Mouse (Mus musculus) cortical plate, adult 2 months (tissue): ENCODE measurements at regions not wholly inside any gene's neighbourhood (a gene's known extent, or its start where the extent isn't known, plus 50 kb on each side); places are given as distances from the start of the nearest gene placed in this dataset.

Experiments used
- H3K27ac ChIP-seq: fragments of 200-500 bp; 2 replicates; pipeline ENCODE4 v1.5.1; 2012; ENCODE audit warnings: low read length, control low read depth, inconsistent platforms; ENCODE audit not compliant: insufficient read depth
- H3K4me1 ChIP-seq: fragments of 200-500 bp; 2 replicates; pipeline ENCODE4 v1.6.1; 2011; ENCODE audit warnings: low read length; ENCODE audit not compliant: control insufficient read depth, insufficient read depth
- H3K4me3 ChIP-seq: fragments of 200-500 bp; 2 replicates; pipeline ENCODE4 v1.5.1; 2011; ENCODE audit warnings: mild to moderate bottlenecking, low read length, control low read depth; ENCODE audit not compliant: insufficient read depth
- CTCF ChIP-seq: fragments of 200-500 bp; IDR thresholded peaks from 2 replicates; pipeline ENCODE4 v1.5.1; 2011; ENCODE audit warnings: mild to moderate bottlenecking, control low read depth, low read length; ENCODE audit not compliant: insufficient read depth; ENCODE audit errors: extremely low read depth
- POLR2A ChIP-seq: fragments of 200-500 bp; IDR thresholded peaks from 2 replicates; pipeline ENCODE4 v1.6.1; 2011; ENCODE audit warnings: mild to moderate bottlenecking, low read length, control low read depth; ENCODE audit not compliant: insufficient read depth; ENCODE audit errors: extremely low read depth

DNA sequence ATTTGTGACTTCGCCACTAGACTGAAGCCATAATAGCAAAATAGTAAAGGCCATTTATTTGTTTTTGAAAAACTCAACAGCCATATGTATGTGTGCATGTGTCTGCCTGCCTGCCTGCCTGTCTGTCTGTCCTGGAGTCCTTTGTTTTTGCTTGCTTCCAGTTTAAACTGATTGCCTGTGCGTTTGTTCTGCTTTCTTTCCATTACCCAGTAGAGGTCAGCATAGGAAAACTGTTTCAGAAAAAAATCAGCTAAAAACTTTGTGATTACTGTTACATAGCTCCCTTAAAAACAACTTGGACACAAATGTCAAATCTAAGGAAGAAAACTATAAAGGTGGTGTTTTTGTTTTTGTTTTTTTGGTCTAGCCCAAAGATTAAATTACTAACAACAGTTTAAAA, 52.0 kb upstream of the Slc5a7 start:
- Histone ChIP-seq H3K4me3 (no peak overlapping the region), H3K4me1 (no peaks in the 10 kb centered on the region), H3K27ac (no peak overlapping the region)
- TF ChIP-seq CTCF (0 out of 2 replicates have a peak, but pooled peaks have one; percentile 23), POLR2A (no peak)
